Mouse (Mus musculus) testis, postnatal 10 days (tissue): ENCODE measurements around the gene Dnajb8.

ENCODE experiments used
- DNase-seq: peaks from one replicate; pipeline ENCODE4 v3.0.0; 2021; ENCODE audit warnings: low spot score

Dnajb8 gene

DNA sequence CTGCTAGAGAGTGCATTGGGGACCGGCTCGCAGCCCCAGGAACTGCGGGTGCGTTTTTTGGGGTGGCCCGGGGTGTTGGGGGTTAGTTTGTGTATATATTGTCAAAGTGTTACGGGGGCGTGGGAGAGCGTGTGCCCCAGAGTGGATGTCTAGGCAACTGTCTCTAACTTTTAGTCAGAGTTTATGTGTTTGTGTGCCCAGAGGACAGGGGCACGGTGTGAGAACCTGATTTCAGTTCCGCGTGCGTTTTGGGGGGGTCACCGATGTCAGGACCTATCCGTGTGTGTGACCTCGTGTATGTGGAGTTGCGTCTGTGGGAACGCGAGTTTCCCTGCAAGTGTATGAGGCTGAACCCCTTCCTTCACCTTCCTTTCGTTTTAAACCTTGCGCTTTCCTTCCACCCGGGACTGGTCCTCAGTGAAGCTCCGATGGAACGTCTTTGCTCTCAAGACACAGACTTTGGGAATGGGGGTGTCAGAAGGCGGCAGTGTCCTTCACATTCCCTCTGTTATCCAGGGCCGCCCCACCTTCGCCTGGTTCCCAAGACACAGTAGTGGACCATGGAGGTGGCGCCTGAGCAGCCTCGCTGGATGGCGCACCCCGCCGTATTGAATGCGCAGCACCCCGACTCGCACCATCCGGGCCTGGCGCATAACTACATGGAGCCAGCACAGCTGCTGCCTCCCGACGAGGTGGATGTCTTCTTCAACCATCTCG, 22.9 kb upstream of the Dnajb8 start:
- DNase-seq = no peak

GRCm38 (mm10) chr6:88199718-88200692, 22.1 kb upstream of the Dnajb8 start:
- DNase-seq = no peak

GRCm38 (mm10) chr6:88200693-88201609, 21.1 kb upstream of the Dnajb8 start:
- no peak for DNase-seq

DNA sequence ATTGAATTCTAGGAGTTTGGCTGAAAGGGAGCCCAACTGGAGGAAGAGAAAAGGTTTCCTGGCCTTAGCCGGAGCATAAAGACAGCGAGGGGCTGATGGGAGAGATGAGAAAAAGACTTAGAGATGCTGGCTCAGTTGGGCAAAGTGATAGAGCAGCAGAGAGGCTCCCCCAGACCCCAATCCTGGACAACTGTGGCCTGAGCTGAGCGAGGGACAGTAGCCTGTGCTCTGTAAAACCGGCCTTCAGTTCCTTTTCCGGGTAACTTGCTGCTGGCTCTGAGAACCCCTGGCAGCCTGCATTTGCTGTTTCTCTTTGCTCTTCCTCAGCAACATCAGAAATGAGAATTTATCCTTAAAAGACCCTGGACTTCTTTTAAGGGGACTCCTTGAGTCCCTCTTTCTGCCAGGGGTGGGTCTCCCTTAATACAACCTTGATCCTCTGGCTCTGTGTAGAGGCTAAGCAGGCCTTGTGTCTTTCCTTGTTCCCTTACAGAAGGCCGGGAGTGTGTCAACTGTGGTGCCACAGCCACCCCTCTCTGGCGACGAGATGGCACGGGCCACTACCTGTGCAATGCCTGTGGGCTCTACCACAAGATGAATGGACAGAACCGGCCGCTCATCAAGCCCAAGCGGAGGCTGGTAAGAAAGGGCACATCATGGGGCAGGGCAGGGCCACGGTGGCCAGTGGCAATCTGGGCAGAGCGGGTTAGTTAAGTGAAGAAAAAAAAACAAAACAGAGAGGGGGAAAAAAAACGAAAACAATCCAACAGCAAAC, 20.0 kb upstream of the Dnajb8 start:
- DNase-seq = no peak

DNA sequence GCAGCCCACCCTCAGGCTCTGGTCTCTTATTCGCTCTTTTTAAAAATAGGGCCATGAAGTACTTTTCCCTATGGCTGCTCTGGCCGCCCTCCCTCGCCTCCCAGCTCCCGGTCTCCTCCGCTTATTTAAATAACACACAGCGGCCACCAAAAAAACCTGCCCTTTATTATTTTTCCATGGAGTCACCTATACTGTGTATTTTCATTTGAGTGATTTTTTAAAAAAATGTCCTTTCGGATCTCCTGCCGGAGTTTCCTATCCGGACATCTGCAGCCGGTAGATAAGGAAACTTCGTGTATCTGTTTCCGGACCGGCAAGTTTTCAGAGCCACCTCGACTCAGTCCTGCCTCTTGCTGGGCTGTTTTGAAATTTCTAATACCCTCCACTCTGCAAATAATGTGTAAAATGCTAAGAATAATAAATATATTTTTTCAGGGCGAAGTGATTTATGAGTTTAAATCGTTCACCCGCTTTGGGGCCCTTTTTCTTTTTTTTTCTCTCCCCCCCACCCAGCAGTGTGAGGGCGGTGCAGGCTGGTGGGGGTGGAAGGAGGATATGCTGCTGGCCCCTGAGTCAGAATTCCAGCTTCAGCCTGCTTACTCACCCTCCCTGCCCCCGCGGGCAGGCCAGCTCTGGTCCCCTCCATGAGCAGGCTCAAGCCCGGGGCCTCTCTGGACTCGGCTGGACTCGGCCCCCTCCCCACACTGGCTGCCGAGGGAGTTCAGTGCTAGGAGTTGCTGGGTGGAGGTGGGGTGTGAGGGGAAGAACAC, 19.0 kb upstream of the Dnajb8 start:
- DNase-seq = no peak

GRCm38 (mm10) chr6:88203791-88204405, 18.2 kb upstream of the Dnajb8 start:
- DNase-seq = no peak

DNA sequence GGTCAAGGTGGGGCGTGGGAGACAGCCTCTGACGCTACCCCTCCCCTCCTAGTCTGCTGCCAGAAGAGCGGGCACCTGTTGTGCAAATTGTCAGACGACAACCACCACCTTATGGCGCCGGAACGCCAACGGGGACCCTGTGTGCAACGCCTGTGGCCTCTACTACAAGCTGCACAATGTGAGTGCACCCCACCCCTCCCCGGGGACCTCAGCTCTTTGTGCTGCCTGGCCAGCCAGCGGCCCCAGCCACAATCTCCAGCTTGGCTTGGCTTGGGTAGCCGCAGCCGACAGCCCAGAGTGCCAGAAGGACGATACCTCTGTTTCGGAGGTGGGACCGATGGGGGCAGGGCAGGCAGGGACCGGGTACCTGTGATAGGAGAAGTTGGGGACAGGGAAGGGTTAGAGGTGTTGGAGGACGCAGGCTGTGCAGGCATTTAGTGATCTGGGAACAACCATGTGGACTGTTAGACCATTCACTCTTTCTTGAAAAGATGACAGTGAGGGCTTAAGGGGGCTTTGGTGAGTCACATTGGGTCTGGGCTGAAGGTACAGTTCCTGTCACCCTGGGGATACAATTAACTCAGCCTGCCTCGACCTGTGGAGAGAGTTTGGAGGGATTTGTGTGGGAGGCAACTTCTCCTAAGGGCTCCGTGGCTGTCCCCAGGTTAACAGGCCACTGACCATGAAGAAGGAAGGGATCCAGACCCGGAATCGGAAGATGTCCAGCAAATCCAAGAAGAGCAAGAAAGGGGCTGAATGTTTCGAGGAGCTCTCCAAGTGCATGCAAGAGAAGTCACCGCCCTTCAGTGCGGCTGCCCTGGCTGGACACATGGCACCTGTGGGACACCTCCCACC, 17.3 kb upstream of the Dnajb8 start:
- no peak for DNase-seq

DNA sequence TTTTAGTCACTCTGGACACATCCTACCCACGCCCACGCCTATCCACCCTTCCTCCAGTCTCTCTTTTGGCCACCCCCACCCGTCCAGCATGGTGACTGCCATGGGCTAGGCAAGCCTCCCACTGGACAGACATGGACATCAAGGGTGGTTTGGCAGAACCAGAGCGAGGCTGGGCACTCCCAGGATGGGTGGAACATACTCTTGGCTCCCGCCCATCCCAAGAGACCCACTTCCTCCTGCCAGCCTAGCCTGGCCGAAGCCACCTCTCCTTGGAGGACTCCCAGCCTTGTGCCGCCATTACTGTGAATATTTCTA, 16.7 kb upstream of the Dnajb8 start:
- DNase-seq = no peak

GRCm38 (mm10) chr6:88205937-88206336, 16.1 kb upstream of the Dnajb8 start:
- no peak for DNase-seq

DNA sequence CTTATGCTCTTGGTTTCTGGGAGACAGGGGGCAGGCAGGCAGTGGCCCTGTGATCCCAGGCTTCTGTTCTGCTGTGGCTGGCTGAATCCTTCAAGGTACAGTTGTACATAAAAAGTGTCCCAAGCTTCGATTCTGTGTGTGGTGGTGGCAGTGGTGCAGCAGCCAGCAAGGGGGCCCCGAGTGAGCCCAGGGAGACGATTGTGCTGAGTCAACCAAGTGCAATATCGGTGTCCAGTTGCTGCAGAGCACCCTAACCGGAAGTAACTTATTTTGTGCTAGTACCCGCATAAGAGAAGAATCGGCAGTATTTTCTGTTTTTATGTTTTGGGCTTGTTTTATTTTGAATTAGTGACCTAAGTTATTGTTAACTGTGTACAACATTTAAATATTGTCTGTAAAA, 15.5 kb upstream of the Dnajb8 start:
- no peak for DNase-seq

- DNase-seq = no peak
Observed at GRCm38 (mm10) chr6:88207403-88208033, 14.6 kb upstream of the Dnajb8 start.

DNA sequence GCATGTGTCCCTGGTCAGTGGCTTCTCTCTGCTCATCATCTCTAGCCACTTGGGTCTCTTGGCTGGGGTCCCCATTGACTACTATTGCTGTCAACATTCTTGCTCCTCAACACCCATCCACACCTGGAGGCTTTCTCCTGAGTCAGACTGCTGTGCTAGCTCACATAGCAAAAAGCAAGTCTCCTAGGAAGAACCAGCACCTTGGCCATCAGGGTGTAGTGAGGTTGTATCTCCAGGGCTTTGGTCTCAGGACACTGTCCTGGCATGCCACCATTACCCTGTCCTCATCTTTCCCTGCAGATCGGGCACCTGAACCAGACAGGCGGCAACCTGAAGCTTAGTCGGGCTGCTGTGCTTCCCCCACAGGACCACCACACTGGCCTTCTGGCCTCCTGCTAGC, 13.7 kb upstream of the Dnajb8 start:
- DNase-seq = no peak

DNA sequence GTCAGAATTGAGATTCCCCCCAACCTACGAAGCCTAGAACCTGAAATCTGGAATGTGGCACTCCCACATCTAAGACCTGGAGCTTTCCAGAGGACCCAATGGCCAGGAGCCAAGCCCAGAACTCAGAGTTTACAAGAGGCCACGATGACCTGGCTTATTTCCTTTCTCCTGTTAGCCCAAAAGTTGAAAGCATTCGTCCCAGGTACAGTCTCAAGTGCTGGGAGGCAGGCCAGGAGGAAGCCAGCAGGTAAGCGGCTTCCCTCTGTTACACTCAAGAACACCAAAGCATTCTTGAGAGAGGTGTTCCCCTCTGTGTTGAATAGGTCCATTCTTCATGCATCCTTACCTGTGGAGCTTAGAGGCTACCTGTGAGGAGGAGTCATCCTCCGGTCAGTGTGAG, 12.6 kb upstream of the Dnajb8 start:
- no peak for DNase-seq

GRCm38 (mm10) chr6:88210182-88210581, 11.9 kb upstream of the Dnajb8 start:
- no peak for DNase-seq

DNA sequence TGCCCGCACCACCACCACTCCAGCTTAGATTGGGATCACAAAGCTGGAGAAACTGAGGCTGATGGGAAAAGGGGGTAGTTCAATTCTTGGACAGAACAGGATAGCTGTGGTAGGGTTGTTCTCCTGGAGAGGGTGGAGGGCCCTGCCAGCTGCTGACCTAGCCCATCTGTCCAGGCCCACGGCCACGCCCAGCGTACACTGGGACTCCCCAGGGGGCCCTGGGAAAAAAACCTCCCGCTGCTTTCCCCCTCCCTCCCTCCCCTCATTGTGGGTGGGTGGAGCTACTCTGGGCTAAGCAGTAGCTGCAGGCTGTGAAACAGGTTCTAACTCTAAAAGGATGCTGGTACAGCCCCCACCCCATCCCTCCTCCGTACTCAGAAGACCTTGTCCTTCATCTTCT, 6.3 kb upstream of the Dnajb8 start:
- DNase-seq = no peak

DNA sequence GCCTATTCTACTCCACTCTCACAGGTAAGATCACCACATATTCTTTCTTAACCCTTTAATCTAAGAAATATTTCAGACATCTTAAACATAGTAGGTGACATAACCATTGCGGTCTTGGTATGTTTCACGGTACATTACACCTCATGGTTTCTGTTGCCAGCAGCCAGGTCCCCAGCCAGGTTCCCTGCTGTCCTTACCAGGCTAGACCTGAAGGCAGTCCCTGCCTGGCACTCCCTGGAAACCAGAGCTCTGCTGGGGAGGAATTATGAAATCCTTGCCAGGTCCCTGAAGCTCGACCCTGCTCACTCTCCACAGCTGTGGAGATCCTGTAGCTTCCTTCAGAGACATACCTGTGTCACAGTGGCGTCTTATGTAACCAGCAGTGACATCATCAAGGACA, 5.9 kb upstream of the Dnajb8 start:
- DNase-seq = no peak

GRCm38 (mm10) chr6:88219094-88219493, 3.0 kb upstream of the Dnajb8 start:
- DNase-seq = no peak

DNA sequence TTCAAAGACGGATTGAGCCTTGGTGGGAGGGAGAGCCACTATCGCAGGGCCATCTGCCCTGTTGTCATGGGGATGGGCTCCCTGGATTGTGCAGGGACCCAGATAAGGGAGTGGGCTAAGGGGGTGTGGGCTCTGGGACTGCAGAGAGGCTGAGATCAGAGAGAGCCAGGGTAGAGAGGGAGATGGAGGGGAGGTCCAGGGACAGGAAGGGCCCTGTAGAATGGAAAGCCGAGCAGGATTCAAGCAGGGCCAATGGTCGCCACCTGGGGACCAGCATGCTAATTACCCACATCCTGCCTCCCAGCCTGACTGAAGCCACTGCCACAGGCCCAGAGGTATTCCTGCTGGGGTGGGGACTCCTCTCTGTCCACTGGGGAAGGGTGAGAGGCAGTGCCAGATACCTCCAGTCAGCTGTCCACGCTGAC, 4.5 kb downstream of the Dnajb8 start:
- DNase-seq = no peak

DNA sequence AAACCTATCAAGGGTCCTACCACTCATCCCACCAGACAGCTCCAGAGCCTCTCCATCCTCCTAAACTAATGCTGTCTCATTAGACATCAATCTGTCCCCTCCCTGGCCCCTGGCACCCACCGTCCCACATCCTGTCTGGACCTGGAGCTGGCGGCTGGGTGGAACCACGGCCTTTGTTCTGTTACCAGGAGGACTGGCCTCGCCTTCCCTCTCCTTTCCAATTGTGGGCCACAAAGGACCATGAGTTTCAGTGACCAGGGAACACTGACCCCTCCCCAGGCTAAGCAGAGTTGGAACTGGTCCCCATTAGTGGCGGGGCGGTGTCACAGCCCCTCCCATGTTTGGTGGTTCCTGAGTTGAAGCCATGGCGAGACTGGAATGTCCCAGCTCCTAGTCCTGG, 5.5 kb downstream of the Dnajb8 start:
- DNase-seq = no peak
